Comparison of ENCODE assay signal across 15 mouse cellular contexts in the genomic region with DNA sequence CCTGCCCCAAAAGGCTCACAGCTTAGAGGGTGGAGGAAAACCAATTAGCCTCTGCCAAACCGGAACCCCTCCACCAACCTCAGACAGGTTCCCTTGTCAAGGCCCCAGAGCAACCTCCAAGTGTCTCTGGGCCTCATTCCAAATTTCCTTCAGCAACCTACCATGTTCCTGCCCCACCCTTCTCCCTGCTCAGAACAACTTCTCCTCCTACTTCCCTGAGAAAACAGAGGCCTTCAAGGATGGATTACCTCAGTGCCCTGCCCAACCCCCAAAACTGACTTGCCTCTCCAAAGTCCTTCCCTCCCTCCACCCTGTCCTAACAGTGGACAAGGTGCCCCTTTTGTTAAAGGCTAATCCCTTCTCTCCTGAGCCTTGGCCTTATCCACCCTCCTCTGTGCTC. TPM values are rescaled to one million over a fixed set of nuclear protein-coding genes. Genes with fewer than 3 reads are reported as not detected.
DNase-seq lines count a peak whose midpoint lies in the region; ATAC-seq lines count a peak whose summit lies in the region.
"Had no signal": no experiment of that assay in that cellular context is flagged by ENCODE, and none has a peak within 500 bp of the region (broad histone marks: within the 10 kb centered on the region; RNA-seq: fewer than 3 reads in every experiment).

No protein-coding gene starts in this region.

- H3K27ac ChIP-seq in kidney, embryonic 16.5 days (ENCODE audit: low read length), result no peak overlapping the region
- H3K27ac ChIP-seq: hindbrain, postnatal 0 days; liver, embryonic 14.5 days; midbrain, embryonic 12.5 days had no signal

- H3K9ac ChIP-seq in kidney, embryonic 16.5 days (replicated peaks; ENCODE audit: low read length), result no peak overlapping the region
- H3K9ac ChIP-seq: liver, embryonic 14.5 days; midbrain, embryonic 12.5 days had no signal

- no peaks in the 10 kb centered on the region for H3K4me1 ChIP-seq in kidney, embryonic 16.5 days (ENCODE audit: insufficient read depth, low read length)

- H3K27me3 ChIP-seq in kidney, embryonic 16.5 days (ENCODE audit: insufficient read depth, low read length), result peaks cover 4% of the 10 kb centered on the region; the same call in 1 of the 2 replicates

- peak; percentile 91 for DNase-seq in heart, adult 11 months
- DNase-seq in heart, postnatal 4 days, result no peak
- peak; percentile 76 for DNase-seq in 416B (ENCODE audit: low read depth)
- peak; percentile 31 for DNase-seq in lung, postnatal 10 days
- DNase-seq in thymus, postnatal 4 days, result no peak
- no peak for DNase-seq in gastrocnemius, adult 18-20 months (ENCODE audit: low spot score)
- DNase-seq: cerebellum, adult 18-20 months; embryo, embryonic 11 days; left cerebral cortex, postnatal 4 days had no signal

- H3K9me3 ChIP-seq in kidney, embryonic 16.5 days (ENCODE audit: low read length), result no peaks in the 10 kb centered on the region
- H3K9me3 ChIP-seq: midbrain, embryonic 12.5 days had no signal

- 59% methylated on average over 1 of the region's 1 CpGs for WGBS in kidney, embryonic 16.5 days

- H3K4me2 ChIP-seq in kidney, embryonic 16.5 days (replicated peaks; ENCODE audit: low read depth, low read length), result no peak overlapping the region
- H3K4me2 ChIP-seq: midbrain, embryonic 12.5 days had no signal

- ATAC-seq in kidney, embryonic 16.5 days (ENCODE audit: low FRiP score, low TSS enrichment), result peak; percentile 83
- ATAC-seq in inflammation-experienced regulatory T-cells, adult 6 months, result no peak
- ATAC-seq: hindbrain, postnatal 0 days had no signal

- no peak overlapping the region for H3K4me3 ChIP-seq in kidney, embryonic 16.5 days (ENCODE audit: low read length)
- H3K4me3 ChIP-seq: midbrain, embryonic 12.5 days had no signal

- no peaks in the 10 kb centered on the region for H3K36me3 ChIP-seq in kidney, embryonic 16.5 days (ENCODE audit: insufficient read depth, low read length)
- H3K36me3 ChIP-seq: midbrain, embryonic 12.5 days had no signal

RNA-seq across cellular contexts. Expression of gene Ripply1, which starts 3.6 kb away (rescaled TPM):
- not detected for total RNA-seq in heart, postnatal 4 days (2021)
- polyA plus RNA-seq in kidney, embryonic 16.5 days (2015; fragmentation: Nextera tagmentation; extraction: Ambion mirVana), result not detected in 2 replicates
- not detected for total RNA-seq in gastrocnemius, adult 18-20 months (2021)
- not detected for polyA plus RNA-seq in inflammation-experienced regulatory T-cells, adult 6 months (2017; shearing (Covaris generic))
- total RNA-seq: hindbrain, postnatal 0 days; layer of hippocampus, postnatal 10 days; left cerebral cortex, postnatal 4 days had no signal
- polyA plus RNA-seq: hindbrain, postnatal 0 days had no signal

RNA-seq across cellular contexts. Expression of gene Cldn2, which starts 14.9 kb away (rescaled TPM):
- not detected for total RNA-seq in heart, postnatal 4 days (2021)
- 54.9 and 64.7 TPM in 2 replicates for polyA plus RNA-seq in kidney, embryonic 16.5 days (2015; fragmentation: Nextera tagmentation; extraction: Ambion mirVana)
- under 1 TPM in 1 of 2 experiments, not detected in 1; 0.07 TPM for total RNA-seq in gastrocnemius, adult 18-20 months (2021)
- polyA plus RNA-seq in inflammation-experienced regulatory T-cells, adult 6 months (2017; shearing (Covaris generic)), result not detected

Comparison
In these comparisons a context has a peak if more than half of its experiments do, and no peak if none do; other contexts are left out.
1. DNase-seq: peak in heart, adult 11 months (single experiment), 416B (single experiment) and lung, postnatal 10 days (single experiment); none in heart, postnatal 4 days (single experiment), thymus, postnatal 4 days (single experiment) and gastrocnemius, adult 18-20 months (single experiment).